Mouse (Mus musculus) hindbrain, postnatal 0 days (tissue): ENCODE results near the gene Tead2. TPM values are rescaled to one million over a fixed set of nuclear protein-coding genes. Genes with fewer than 3 reads are reported as not detected.

ENCODE experiments used
- ATAC-seq: fragments of 200-750 bp; cut with Nextera tagmentation; 2 replicates; pipeline ENCODE4 v1.8.0; 2017; ENCODE audit warnings: mild to moderate bottlenecking, moderate TSS enrichment, moderate library complexity
- DNase-seq: peaks from one replicate; pipeline ENCODE4 v3.0.0-alpha.2; 2015; ENCODE audit warnings: low spot score
- H3K27ac ChIP-seq: fragments of 300-500 bp; sonication (generic); 2 replicates; pipeline ENCODE4 v1.5.1; 2014; ENCODE audit warnings: mild to moderate bottlenecking
- H3K27me3 ChIP-seq: fragments of 300-500 bp; sonication (generic); 2 replicates; pipeline ENCODE4 v1.6.1; 2014; ENCODE audit warnings: low read length, mixed read lengths; ENCODE audit not compliant: insufficient read depth
- H3K36me3 ChIP-seq: fragments of 300-500 bp; sonication (generic); 2 replicates; pipeline ENCODE4 v1.6.1; 2014; ENCODE audit warnings: low read length, mixed read lengths; ENCODE audit not compliant: insufficient read depth
- H3K4me1 ChIP-seq: fragments of 300-500 bp; sonication (generic); 2 replicates; pipeline ENCODE4 v1.6.1; 2014; ENCODE audit warnings: antibody characterized with exemption, low read length, mixed read lengths; ENCODE audit not compliant: insufficient read depth
- H3K4me2 ChIP-seq: fragments of 300-500 bp; sonication (generic); 2 replicates; pipeline ENCODE4 v1.6.1; 2014; ENCODE audit warnings: low read depth, mild to moderate bottlenecking, low read length, moderate library complexity, mixed read lengths
- H3K4me3 ChIP-seq: fragments of 300-500 bp; sonication (generic); 2 replicates; pipeline ENCODE4 v1.5.1; 2014; ENCODE audit warnings: low read length
- H3K9ac ChIP-seq: fragments of 300-500 bp; sonication (generic); replicated peaks from 2 replicates; pipeline ENCODE4 v1.6.1; 2014; ENCODE audit warnings: mild to moderate bottlenecking, low read length, moderate library complexity, mixed read lengths
- H3K9me3 ChIP-seq: fragments of 300-500 bp; sonication (generic); 2 replicates; pipeline ENCODE4 v1.6.1; 2016; ENCODE audit warnings: low read length, mixed read lengths
- CTCF ChIP-seq: IDR thresholded peaks from 2 replicates; pipeline ENCODE4 v1.5.1; 2016; ENCODE audit warnings: antibody characterized with exemption, control low read depth, low read depth
- WGBS: fragments of 180-500 bp; shearing (Covaris S2); extraction: QIAGEN DNeasy Blood & Tissue Kit; methylation state at CpG from one replicate; pipeline ENCODE4 v1.1.7; 2014; 5-methylcytosine and 5-hydroxymethylcytosine counted together
- polyA plus RNA-seq: library from polyadenylated mRNA; unstranded; fragments of >200 nt; fragmentation: Nextera tagmentation; extraction: Ambion mirVana; gene quantifications from 2 replicates; pipeline ENCODE4 v1.2.1, GENCODE M21; 2015
- total RNA-seq: library from RNA; depleted of rRNA; stranded (reverse); fragments of >200 nt; gene quantifications from 2 replicates; pipeline ENCODE4 v1.2.3, GENCODE M21; 2014

Tead2 gene
- total and polyA plus RNA-seq, 2 experiments from 2014 or later: 37.3 to 73.6 TPM

- H3K27ac ChIP-seq: no peak within 1 kb of the TSS
- H3K9ac ChIP-seq: no peak within 1 kb of the TSS
- H3K27me3 ChIP-seq: peaks cover 85% of the 10 kb centered on the region
- peak within 1 kb of the TSS; percentile 55 for H3K4me2 ChIP-seq
- TF ChIP-seq CTCF: no peak
- no peaks in the 10 kb centered on the region for H3K4me1 ChIP-seq
- no peak for DNase-seq
- WGBS: 24% methylated on average over 20 of the region's 20 CpGs
- peak within 1 kb of the TSS; percentile 31 for H3K4me3 ChIP-seq
- no peaks in the 10 kb centered on the region for H3K9me3 ChIP-seq
- ATAC-seq: no peak
- no peaks in the 10 kb centered on the region for H3K36me3 ChIP-seq
Measured at GRCm38 (mm10) chr7:45180896-45181477, 34.6 kb upstream of the Tead2 start, which contains the start of gene Pth2. Pth2 (plus strand) TSS chr7:45180995.

DNA sequence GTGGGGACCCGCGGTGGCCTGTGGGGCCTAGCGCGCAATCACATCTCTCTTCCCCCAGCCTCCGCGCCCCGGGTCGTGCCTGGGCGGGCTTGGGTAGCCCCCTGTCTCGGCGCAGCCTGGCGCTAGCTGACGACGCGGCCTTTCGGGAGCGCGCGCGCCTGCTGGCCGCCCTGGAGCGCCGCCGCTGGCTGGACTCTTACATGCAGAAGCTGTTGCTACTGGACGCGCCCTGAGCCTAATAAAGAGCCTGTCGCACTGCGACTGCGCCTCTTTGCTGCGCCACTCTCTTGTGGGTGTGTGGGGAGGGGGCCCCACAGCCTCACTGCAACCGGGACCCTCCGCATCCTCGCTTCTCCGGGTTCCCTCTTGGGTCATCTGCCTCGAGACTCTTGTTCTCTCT, 34.0 kb upstream of the Tead2 start:
- Histone ChIP-seq H3K4me2 (peak overlapping the region; percentile 55), H3K9ac (no peak overlapping the region), H3K4me1 (no peaks in the 10 kb centered on the region), H3K4me3 (peak overlapping the region; percentile 31), H3K36me3 (no peaks in the 10 kb centered on the region), H3K9me3 (no peaks in the 10 kb centered on the region), H3K27me3 (peaks cover 79% of the 10 kb centered on the region), H3K27ac (no peak overlapping the region)
- TF ChIP-seq CTCF: 0 out of 2 replicates have a peak, but pooled peaks have one; percentile 9
- DNase-seq: peak; percentile 44
- no peak for ATAC-seq
- 5% methylated on average over 34 of the region's 35 CpGs for WGBS

DNA sequence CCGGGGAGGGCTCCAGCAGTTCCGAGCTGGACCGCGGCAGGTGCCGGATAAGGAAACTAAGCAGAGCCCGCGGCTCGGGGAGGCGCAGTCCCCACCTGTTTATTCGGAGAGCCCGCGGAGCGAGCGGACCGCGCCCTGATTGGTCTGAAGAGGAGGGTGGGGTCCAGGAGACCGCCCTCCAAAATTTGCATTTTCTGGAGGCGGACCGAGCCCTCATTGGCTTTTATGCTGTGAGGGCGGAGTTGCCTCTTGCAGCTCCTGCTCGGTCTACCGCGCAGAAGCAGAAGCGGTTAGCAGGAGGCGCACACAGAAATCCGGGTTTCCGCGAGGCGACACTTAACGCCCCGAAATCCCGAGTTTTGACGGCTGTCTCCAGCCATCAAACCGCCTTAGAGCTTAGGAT, 33.4 kb upstream of the Tead2 start:
- Histone ChIP-seq H3K4me2 (peak overlapping the region; percentile 55), H3K9ac (no peak overlapping the region), H3K27me3 (peaks cover 73% of the 10 kb centered on the region), H3K36me3 (no peaks in the 10 kb centered on the region), H3K4me1 (no peaks in the 10 kb centered on the region), H3K9me3 (no peaks in the 10 kb centered on the region), H3K27ac (no peak overlapping the region), H3K4me3 (peak overlapping the region; percentile 31)
- no peak for TF ChIP-seq CTCF
- DNase-seq: peak; percentile 90
- peak; percentile 93 for ATAC-seq
- WGBS: under 1% methylated on average over 34 of the region's 34 CpGs

DNA sequence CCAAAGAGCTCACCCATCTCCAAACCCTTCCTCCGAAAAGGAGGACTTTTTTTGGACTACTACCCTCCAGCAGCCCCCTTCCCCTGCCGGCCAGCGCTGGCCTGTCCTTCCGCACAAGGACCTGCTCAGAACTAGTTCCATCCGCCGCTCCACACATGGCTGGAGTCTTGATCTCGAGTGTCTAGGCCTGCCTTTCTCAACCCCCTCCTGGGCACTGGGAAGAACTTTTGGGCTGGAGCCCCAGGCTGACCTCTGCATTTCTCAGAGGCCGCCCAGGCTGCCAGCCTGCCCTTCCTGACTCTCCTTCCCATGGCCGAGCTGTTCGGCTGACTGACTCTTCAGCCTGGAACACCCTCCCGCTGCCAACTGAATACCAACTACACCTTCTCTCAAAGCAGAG, 32.9 kb upstream of the Tead2 start:
- 16% methylated on average over 11 of the region's 11 CpGs for WGBS
- Histone ChIP-seq H3K27me3 (peaks cover 69% of the 10 kb centered on the region), H3K9ac (no peak overlapping the region), H3K4me3 (peak overlapping the region; percentile 31), H3K4me2 (peak overlapping the region; percentile 55), H3K27ac (no peak overlapping the region), H3K36me3 (no peaks in the 10 kb centered on the region), H3K9me3 (no peaks in the 10 kb centered on the region), H3K4me1 (no peaks in the 10 kb centered on the region)
- no peak for TF ChIP-seq CTCF
- ATAC-seq (peak; percentile 16), DNase-seq (no peak)

- Histone ChIP-seq H3K4me2 (no peak overlapping the region), H3K9ac (no peak overlapping the region), H3K9me3 (no peaks in the 10 kb centered on the region), H3K4me3 (no peak overlapping the region), H3K4me1 (no peaks in the 10 kb centered on the region), H3K27ac (no peak overlapping the region), H3K36me3 (no peaks in the 10 kb centered on the region), H3K27me3 (peaks cover 59% of the 10 kb centered on the region)
- no peak for TF ChIP-seq CTCF
- ATAC-seq: no peak
- 65% methylated on average over 7 of the region's 7 CpGs for WGBS
- DNase-seq: no peak
Measured at GRCm38 (mm10) chr7:45183672-45184071, 31.9 kb upstream of the Tead2 start.

- no peak for DNase-seq
- Histone ChIP-seq H3K9me3 (no peaks in the 10 kb centered on the region), H3K27me3 (peaks cover 37% of the 10 kb centered on the region), H3K27ac (no peak overlapping the region), H3K4me1 (no peaks in the 10 kb centered on the region), H3K9ac (no peak overlapping the region), H3K4me3 (no peak overlapping the region), H3K4me2 (no peak overlapping the region), H3K36me3 (no peaks in the 10 kb centered on the region)
- no peak for TF ChIP-seq CTCF
- ATAC-seq: no peak
- WGBS: 65% methylated on average over 7 of the region's 7 CpGs
Measured at GRCm38 (mm10) chr7:45185921-45186320, 29.6 kb upstream of the Tead2 start.

- Histone ChIP-seq H3K9ac (no peak overlapping the region), H3K4me2 (no peak overlapping the region), H3K36me3 (no peaks in the 10 kb centered on the region), H3K9me3 (no peaks in the 10 kb centered on the region), H3K4me3 (no peak overlapping the region), H3K4me1 (no peaks in the 10 kb centered on the region), H3K27me3 (0 out of 2 replicates have a peak, but pooled peaks cover 3% of the 10 kb centered on the region), H3K27ac (no peak overlapping the region)
- TF ChIP-seq CTCF: no peak
- no peak for DNase-seq
- WGBS: 50% methylated on average over 16 of the region's 16 CpGs
- ATAC-seq: no peak
Measured at GRCm38 (mm10) chr7:45189600-45189999, 26.0 kb upstream of the Tead2 start.
